ENCODE assay signal across 20 mouse cellular contexts in genomic region chr10:8811261-8812039, GRCm38 (mm10).
DNase-seq lines count a peak whose midpoint lies in the region; ATAC-seq and TF ChIP-seq lines count a peak whose summit lies in the region.
"Had no signal": no experiment of that assay in that cellular context is flagged by ENCODE, and none has a peak within 500 bp of the region (broad histone marks: within the 10 kb centered on the region; RNA-seq: fewer than 3 reads in every experiment).

No protein-coding gene starts in this region.

- no peak for TF ChIP-seq CTCF in lung, embryonic 14.5 days (IDR thresholded peaks at IDR 0.05; ENCODE audit: low read depth)
- TF ChIP-seq CTCF in stomach, postnatal 0 days (IDR thresholded peaks at IDR 0.05; ENCODE audit: low read depth), result no peak

- H3K27ac ChIP-seq in lung, embryonic 14.5 days (ENCODE audit: low read depth), result no peak overlapping the region
- no peak overlapping the region for H3K27ac ChIP-seq in stomach, postnatal 0 days (replicated peaks)
- H3K27ac ChIP-seq in neural tube, embryonic 15.5 days (replicated peaks), result no peak overlapping the region
- H3K27ac ChIP-seq: forebrain, embryonic 15.5 days; heart, embryonic 10.5 days; hindbrain, embryonic 12.5 days; liver, embryonic 15.5 days had no signal

- no peaks in the 10 kb centered on the region for H3K9me3 ChIP-seq in lung, embryonic 14.5 days (ENCODE audit: low read depth, low read length)
- no peaks in the 10 kb centered on the region for H3K9me3 ChIP-seq in stomach, postnatal 0 days (ENCODE audit: control insufficient read depth, low read length)
- H3K9me3 ChIP-seq in neural tube, embryonic 15.5 days (replicated peaks), result no peaks in the 10 kb centered on the region
- H3K9me3 ChIP-seq: forebrain, embryonic 15.5 days; heart, embryonic 10.5 days; hindbrain, embryonic 12.5 days; liver, embryonic 15.5 days; megakaryocyte, embryonic 14.5 days had no signal

- TF ChIP-seq EP300 in stomach, postnatal 0 days (optimal IDR thresholded peaks at IDR 0.05), result no peak

- peak; percentile 19 for DNase-seq in lung, embryonic 14.5 days
- DNase-seq in lung, adult 18-20 months, result no peak
- peak; percentile 80 for DNase-seq in fat pad, adult 2 months (ENCODE audit: extremely low read depth, low read depth, low spot score)
- peak; percentile 65 for DNase-seq in kidney, postnatal 14 days
- DNase-seq in left cerebral cortex, adult 9 months (ENCODE audit: low spot score in 2 of 2), result no peak
- no peak for DNase-seq in stomach, postnatal 0 days (ENCODE audit: low spot score)
- DNase-seq: cerebellum, adult 9-11 months; gastrocnemius, postnatal 36 days; lung, postnatal 10 days; right cerebral cortex, postnatal 14 days; spleen, adult 18-20 months; thymus, adult 18-20 months; thymus, postnatal 4 days had no signal

- H3K27me3 ChIP-seq in lung, embryonic 14.5 days (ENCODE audit: insufficient read depth, low read length), result no peaks in the 10 kb centered on the region
- no peaks in the 10 kb centered on the region for H3K27me3 ChIP-seq in stomach, postnatal 0 days (ENCODE audit: control insufficient read depth, insufficient read depth, low read length)
- no peaks in the 10 kb centered on the region for H3K27me3 ChIP-seq in neural tube, embryonic 15.5 days (replicated peaks)
- H3K27me3 ChIP-seq: forebrain, embryonic 15.5 days; hindbrain, embryonic 12.5 days; liver, embryonic 15.5 days; megakaryocyte, embryonic 14.5 days had no signal

- no peak overlapping the region for H3K4me3 ChIP-seq in lung, embryonic 14.5 days (ENCODE audit: low read depth, low read length)
- H3K4me3 ChIP-seq in stomach, postnatal 0 days (ENCODE audit: low read depth, low read length), result no peak overlapping the region
- H3K4me3 ChIP-seq in neural tube, embryonic 15.5 days (replicated peaks), result no peak overlapping the region
- H3K4me3 ChIP-seq: erythroblast, embryonic 14.5 days; forebrain, embryonic 15.5 days; heart, embryonic 10.5 days; hindbrain, embryonic 12.5 days; liver, embryonic 15.5 days; megakaryocyte, embryonic 14.5 days had no signal

- H3K9ac ChIP-seq in lung, embryonic 14.5 days, result no peak overlapping the region
- H3K9ac ChIP-seq in stomach, postnatal 0 days (ENCODE audit: low read length), result no peak overlapping the region
- H3K9ac ChIP-seq in neural tube, embryonic 15.5 days (replicated peaks), result no peak overlapping the region
- H3K9ac ChIP-seq: forebrain, embryonic 15.5 days; hindbrain, embryonic 12.5 days; liver, embryonic 15.5 days had no signal

- WGBS in lung, embryonic 14.5 days, result 72% methylated on average over 4 of the region's 4 CpGs
- 70% methylated on average over 4 of the region's 4 CpGs for WGBS in stomach, postnatal 0 days
- 90% methylated on average over 4 of the region's 4 CpGs for WGBS in neural tube, embryonic 15.5 days

- no peak for ATAC-seq in lung, embryonic 14.5 days (ENCODE audit: insufficient read depth)
- no peak for ATAC-seq in stomach, postnatal 0 days (ENCODE audit: low FRiP score, low TSS enrichment)
- no peak for ATAC-seq in neural tube, embryonic 15.5 days (ENCODE audit: low FRiP score)
- ATAC-seq: forebrain, embryonic 15.5 days had no signal

- no peak overlapping the region for H3K4me2 ChIP-seq in lung, embryonic 14.5 days
- no peak overlapping the region for H3K4me2 ChIP-seq in stomach, postnatal 0 days (replicated peaks; ENCODE audit: low read depth)
- no peak overlapping the region for H3K4me2 ChIP-seq in neural tube, embryonic 15.5 days
- H3K4me2 ChIP-seq: forebrain, embryonic 15.5 days; hindbrain, embryonic 12.5 days; liver, embryonic 15.5 days had no signal

- peaks cover 10% of the 10 kb centered on the region for H3K4me1 ChIP-seq in lung, embryonic 14.5 days (ENCODE audit: insufficient read depth)
- H3K4me1 ChIP-seq in stomach, postnatal 0 days (replicated peaks; ENCODE audit: control insufficient read depth, insufficient read depth), result no peaks in the 10 kb centered on the region; the same call in 1 of the 2 replicates
- peaks cover 8% of the 10 kb centered on the region; the same call in 1 of the 2 replicates for H3K4me1 ChIP-seq in neural tube, embryonic 15.5 days
- H3K4me1 ChIP-seq: forebrain, embryonic 15.5 days; liver, embryonic 15.5 days; megakaryocyte, embryonic 14.5 days had no signal

- no peaks in the 10 kb centered on the region for H3K36me3 ChIP-seq in lung, embryonic 14.5 days (ENCODE audit: insufficient read depth)
- no peaks in the 10 kb centered on the region for H3K36me3 ChIP-seq in stomach, postnatal 0 days (ENCODE audit: control insufficient read depth, insufficient read depth, low read length)
- H3K36me3 ChIP-seq in neural tube, embryonic 15.5 days, result no peaks in the 10 kb centered on the region
- H3K36me3 ChIP-seq: forebrain, embryonic 15.5 days; hindbrain, embryonic 12.5 days; liver, embryonic 15.5 days had no signal

Comparison
In these comparisons a context has a peak if more than half of its experiments do, and no peak if none do; other contexts are left out.
1. DNase-seq: peak in lung, embryonic 14.5 days (single experiment), fat pad, adult 2 months (single experiment) and kidney, postnatal 14 days (single experiment); none in lung, adult 18-20 months (0 of 2), left cerebral cortex, adult 9 months (0 of 2) and stomach, postnatal 0 days (single experiment).